24 mouse cellular contexts compared by ENCODE assay signal in genomic region chr9:48580808-48581207, GRCm38 (mm10). TPM values are rescaled to one million over a fixed set of nuclear protein-coding genes. Genes with fewer than 3 reads are reported as not detected.
DNase-seq lines count a peak whose midpoint lies in the region; ATAC-seq and TF ChIP-seq lines count a peak whose summit lies in the region.
"Had no signal": no experiment of that assay in that cellular context is flagged by ENCODE, and none has a peak within 500 bp of the region (broad histone marks: within the 10 kb centered on the region; RNA-seq: fewer than 3 reads in every experiment).

No protein-coding gene starts in this region.

- H3K27ac ChIP-seq in bone marrow macrophage, adult 2 months (ENCODE audit: insufficient read depth, low read depth, low read length) = peak overlapping the region; percentile 5; the same call in 1 of the 2 replicates
- H3K27ac ChIP-seq in macrophage = peak overlapping the region; percentile 12; the same call in 1 of the 2 replicates
- H3K27ac ChIP-seq: embryonic facial prominence, embryonic 10.5 days; embryonic facial prominence, embryonic 12.5 days; forebrain, embryonic 13.5 days; forebrain, embryonic 15.5 days had no signal

- no peak overlapping the region for H3K4me3 ChIP-seq in bone marrow macrophage, adult 2 months (ENCODE audit: insufficient read depth, low read length)
- H3K4me3 ChIP-seq in macrophage (ENCODE audit: inconsistent target) = no peak overlapping the region
- H3K4me3 ChIP-seq: embryonic facial prominence, embryonic 10.5 days; embryonic facial prominence, embryonic 12.5 days; forebrain, embryonic 13.5 days; forebrain, embryonic 15.5 days had no signal

- H3K36me3 ChIP-seq in macrophage (ENCODE audit: inconsistent target) = no peaks in the 10 kb centered on the region
- H3K36me3 ChIP-seq: embryonic facial prominence, embryonic 10.5 days; embryonic facial prominence, embryonic 12.5 days; forebrain, embryonic 15.5 days; G1E had no signal

- no peak for TF ChIP-seq POLR2A in bone marrow macrophage, adult 2 months (IDR thresholded peaks at IDR 0.05; ENCODE audit: borderline replicate concordance, low read depth, low read length)

- peak; percentile 48 for DNase-seq in heart, adult 11 months
- no peak for DNase-seq in heart, postnatal 4 days
- DNase-seq in yolk sac, embryonic 10.5 days (ENCODE audit: low spot score) = no peak
- no peak for DNase-seq in left cerebral cortex, adult 18-20 months (ENCODE audit: low spot score in 2 of 2)
- DNase-seq: adrenal gland, adult 8-10 months; adrenal gland, postnatal 14 days; B cell, adult 2 months; cerebellum, adult 11-12 months; cerebellum, adult 2 months; cerebellum, adult 9-10 months; cerebellum, postnatal 10 days; cerebellum, postnatal 25 days had no signal

- H3K4me1 ChIP-seq in bone marrow macrophage, adult 2 months (ENCODE audit: control insufficient read depth, insufficient read depth, low read length) = peaks cover 29% of the 10 kb centered on the region
- H3K4me1 ChIP-seq: embryonic facial prominence, embryonic 10.5 days; embryonic facial prominence, embryonic 12.5 days; forebrain, embryonic 13.5 days; forebrain, embryonic 15.5 days had no signal

- TF ChIP-seq CTCF in bone marrow macrophage, adult 2 months (IDR thresholded peaks at IDR 0.05; ENCODE audit: low read depth, low read length) = no peak

- no peaks in the 10 kb centered on the region for H3K79me2 ChIP-seq in macrophage (ENCODE audit: inconsistent target)

- 8% methylated on average over 1 of the region's 1 CpGs for WGBS in macrophage (ENCODE audit: missing documents)

- peak; percentile 59; the same call in 1 of the 2 replicates for ATAC-seq in monocyte, adult 5-6 weeks (replicated peaks; ENCODE audit: insufficient number of reproducible peaks, low FRiP score, low TSS enrichment, poor library complexity, severe bottlenecking)
- ATAC-seq: activated CD4-positive, CD25-positive, alpha-beta regulatory T cell, adult 4 months; CD4-positive, CD25-positive, alpha-beta regulatory T cell, adult 4 months; forebrain, embryonic 13.5 days; forebrain, embryonic 15.5 days; Patski had no signal

RNA-seq across cellular contexts. Expression of gene Nnmt, which starts 24.1 kb away (rescaled TPM):
- 10 to 100 TPM; 10.3 to 13.6 TPM for total RNA-seq in heart, postnatal 4 days (2021)
- polyA plus RNA-seq in bone marrow macrophage, adult 2 months (2012; ENCODE audit: insufficient read depth, insufficient read length, missing spikeins) = 0.80 TPM in 1 of 2 replicates, not detected in the other
- total RNA-seq in macrophage (2018; cell fraction: chromatin; rRNA removed) = 1 to 10 TPM in 1 of 26 experiments, not detected in 25; 1.4 TPM
- not detected for total RNA-seq in macrophage (2018; cell fraction: cytosol; rRNA removed)
- 1 to 10 TPM in 1 of 26 experiments, not detected in 25; 1.2 TPM for total RNA-seq in macrophage (2018; cell fraction: nucleus; rRNA removed)
- polyA plus RNA-seq in macrophage (2018) = not detected in 3 replicates
- total RNA-seq in monocyte, adult 5-6 weeks (2017) = not detected in 3 replicates
- total RNA-seq in left cerebral cortex, adult 18-20 months (2021) = under 1 TPM; 0.60 to 0.66 TPM
- total RNA-seq: CH12.LX had no signal
- polyA plus RNA-seq: activated CD4-positive, CD25-positive, alpha-beta regulatory T cell, adult 4 months; CD4-positive, CD25-positive, alpha-beta regulatory T cell, adult 4 months; forebrain, embryonic 13.5 days; G1E had no signal
